Mouse (Mus musculus) heart, embryonic 14.5 days (tissue): ENCODE measurements around the gene Actg2. TPM values are rescaled to one million over a fixed set of nuclear protein-coding genes. Genes with fewer than 3 reads are reported as not detected.

Experiments
- ATAC-seq: fragments of 200-750 bp; cut with Nextera tagmentation; 2 replicates; pipeline ENCODE4 v1.8.0; 2017; ENCODE audit warnings: low read depth, moderate TSS enrichment; ENCODE audit not compliant: insufficient number of reproducible peaks, insufficient read depth, low FRiP score
- H3K27ac ChIP-seq, 2 experiments: fragments of 200-500 bp in 1 of 2; fragments of 300-500 bp in 1 of 2; sonication (generic) in 1 of 2; replicated peaks in 1 of 2; 2 replicates each; pipeline ENCODE4 v1.5.1; 2012 to 2014; ENCODE audit warnings: low read depth in 2 of 2, low read length in 2 of 2, control low read depth in 1 of 2, mild to moderate bottlenecking in 1 of 2, mixed read lengths in 1 of 2; ENCODE audit not compliant: control insufficient read depth in 1 of 2, insufficient read depth in 1 of 2
- H3K27me3 ChIP-seq: fragments of 300-500 bp; sonication (generic); 2 replicates; pipeline ENCODE4 v1.6.1; 2014; ENCODE audit warnings: mild to moderate bottlenecking, low read length, control low read depth; ENCODE audit not compliant: control insufficient read depth, insufficient read depth
- H3K36me3 ChIP-seq: fragments of 300-500 bp; sonication (generic); 2 replicates; pipeline ENCODE4 v1.6.1; 2014; ENCODE audit warnings: mild to moderate bottlenecking, control low read depth, low read length, mixed read lengths; ENCODE audit not compliant: control insufficient read depth, insufficient read depth
- H3K4me1 ChIP-seq, 2 experiments: fragments of 200-500 bp in 1 of 2; fragments of 300-500 bp in 1 of 2; sonication (generic) in 1 of 2; 2 replicates each; pipeline ENCODE4 v1.6.1; 2012 to 2014; ENCODE audit warnings: low read length in 2 of 2, control low read depth in 1 of 2, mixed read lengths in 1 of 2; ENCODE audit not compliant: control insufficient read depth in 2 of 2, insufficient read depth in 2 of 2
- H3K4me2 ChIP-seq: fragments of 300-500 bp; sonication (generic); 2 replicates; pipeline ENCODE4 v1.6.1; 2014; ENCODE audit warnings: mild to moderate bottlenecking, low read length
- H3K4me3 ChIP-seq, 2 experiments: fragments of 200-500 bp in 1 of 2; fragments of 300-500 bp in 1 of 2; sonication (generic) in 1 of 2; 2 replicates each; pipeline ENCODE4 v1.5.1; 2012 to 2014; ENCODE audit warnings: low read length in 2 of 2, mild to moderate bottlenecking in 2 of 2, control low read depth in 1 of 2, low read depth in 1 of 2, moderate library complexity in 1 of 2; ENCODE audit not compliant: control insufficient read depth in 1 of 2, insufficient read depth in 1 of 2
- H3K9ac ChIP-seq: fragments of 300-500 bp; sonication (generic); 2 replicates; pipeline ENCODE4 v1.6.1; 2014; ENCODE audit warnings: mild to moderate bottlenecking, low read length
- H3K9me3 ChIP-seq: fragments of 300-500 bp; sonication (generic); 2 replicates; pipeline ENCODE4 v1.6.1; 2016; ENCODE audit warnings: low read length, control low read depth; ENCODE audit not compliant: control insufficient read depth
- WGBS: fragments of 180-500 bp; shearing (Covaris S2); extraction: QIAGEN DNeasy Blood & Tissue Kit; methylation state at CpG from one replicate; pipeline ENCODE4 v1.1.7; 2014; 5-methylcytosine and 5-hydroxymethylcytosine counted together
- polyA plus RNA-seq: library from polyadenylated mRNA; unstranded; fragments of >200 nt; fragmentation: Nextera tagmentation; extraction: Ambion mirVana; gene quantifications from 2 replicates; pipeline ENCODE4 v1.2.1, GENCODE M21; 2014

Actg2 gene
- polyA plus RNA-seq, 1 experiment from 2014 or later = 12.2 TPM

GRCm38 (mm10) chr6:83488200-83488599 lies 47.9 kb downstream of the Actg2 start:
- Histone ChIP-seq H3K27me3 (no peaks in the 10 kb centered on the region), H3K27ac (no peak overlapping the region), H3K4me2 (no peak overlapping the region), H3K4me3 (no peak overlapping the region), H3K4me1 (0 out of 4 replicates have a peak, but pooled peaks cover 0 to 2% of the 10 kb centered on the region in 2 experiments), H3K9me3 (no peaks in the 10 kb centered on the region), H3K36me3 (peaks cover 84% of the 10 kb centered on the region), H3K9ac (no peak overlapping the region)
- WGBS = 92% methylated on average over 5 of the region's 5 CpGs
- ATAC-seq = no peak

DNA sequence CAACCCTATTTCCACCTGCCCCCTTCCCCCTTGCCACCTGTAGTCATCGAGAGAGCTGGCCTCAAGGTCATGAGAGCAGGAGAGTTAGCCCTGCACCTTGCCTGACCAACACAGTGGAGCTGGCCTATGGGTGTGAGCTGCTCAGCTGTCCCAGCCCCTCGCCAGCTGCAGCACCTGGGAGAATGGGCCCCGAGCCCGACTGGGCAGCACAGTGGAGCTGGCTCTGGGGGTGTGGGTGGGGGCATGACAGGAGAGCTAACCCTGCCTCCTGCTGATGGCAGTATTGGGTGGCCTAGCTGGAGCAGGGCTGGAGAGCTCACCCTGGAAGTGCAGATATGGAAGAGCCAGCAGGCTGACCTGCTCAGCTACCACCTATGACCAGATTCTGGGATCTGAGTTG lies 48.8 kb downstream of the Actg2 start:
- 0 out of 4 replicates have a peak, but pooled peaks cover 0 to 2% of the 10 kb centered on the region in 2 experiments for H3K4me1 ChIP-seq
- no peak overlapping the region for H3K4me3 ChIP-seq
- 84% methylated on average over 4 of the region's 4 CpGs for WGBS
- H3K36me3 ChIP-seq = peaks cover 86% of the 10 kb centered on the region
- no peak overlapping the region for H3K9ac ChIP-seq
- no peak for ATAC-seq
- no peak overlapping the region for H3K4me2 ChIP-seq
- H3K9me3 ChIP-seq = no peaks in the 10 kb centered on the region
- no peaks in the 10 kb centered on the region for H3K27me3 ChIP-seq
- no peak overlapping the region for H3K27ac ChIP-seq

DNA sequence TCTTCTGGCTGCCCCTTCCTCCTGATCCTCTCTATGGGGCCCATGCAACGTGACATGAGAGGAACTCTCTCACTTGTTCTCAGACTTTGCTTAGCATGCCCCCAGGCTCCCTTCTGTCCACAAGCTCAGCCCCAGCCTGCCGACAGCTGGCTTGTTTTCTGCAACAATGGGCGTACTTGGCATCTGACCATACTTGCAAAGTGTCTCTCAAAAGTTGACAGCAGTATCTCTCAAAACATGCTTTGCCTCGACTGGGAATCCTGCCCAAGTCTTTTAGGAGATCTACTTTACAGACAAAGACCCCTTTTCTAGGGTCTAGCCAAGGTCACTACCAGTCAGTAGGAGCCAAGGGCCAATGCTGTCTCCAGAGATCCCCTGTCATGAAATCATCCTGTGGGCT lies 50.2 kb downstream of the Actg2 start:
- Histone ChIP-seq H3K9ac (no peak overlapping the region), H3K9me3 (no peaks in the 10 kb centered on the region), H3K27ac (peak overlapping the region in 1 of 2 experiments; percentile 10; a peak in 1 of 4 replicates), H3K4me1 (0 out of 4 replicates have a peak, but pooled peaks cover 0 to 2% of the 10 kb centered on the region in 2 experiments), H3K36me3 (peaks cover 93% of the 10 kb centered on the region), H3K27me3 (no peaks in the 10 kb centered on the region), H3K4me3 (no peak overlapping the region), H3K4me2 (no peak overlapping the region)
- WGBS = 45% methylated on average over 4 of the region's 4 CpGs
- no peak for ATAC-seq

DNA sequence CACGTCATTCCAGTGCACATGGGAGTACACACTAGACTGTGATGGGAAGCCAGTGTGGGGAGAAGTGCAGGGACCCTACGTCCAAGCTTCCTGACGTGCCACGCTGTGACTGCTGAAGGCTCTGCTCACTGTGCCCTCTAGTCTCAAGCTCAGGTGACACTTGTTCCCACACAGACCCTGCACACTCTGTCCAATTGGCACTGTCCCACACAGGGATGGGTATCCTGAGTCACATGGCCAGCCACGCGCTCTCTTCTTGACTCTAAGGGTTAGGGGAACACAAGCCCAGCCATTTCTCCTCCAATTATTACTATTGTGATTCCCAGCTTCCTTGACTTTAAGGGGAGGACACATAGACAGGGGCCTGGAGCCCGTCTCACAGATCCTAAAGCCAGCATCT lies 52.3 kb downstream of the Actg2 start:
- Histone ChIP-seq H3K27ac (no peak overlapping the region), H3K4me1 (0 out of 4 replicates have a peak, but pooled peaks cover 0 to 2% of the 10 kb centered on the region in 2 experiments), H3K9me3 (no peaks in the 10 kb centered on the region), H3K9ac (no peak overlapping the region), H3K27me3 (no peaks in the 10 kb centered on the region), H3K4me2 (no peak overlapping the region), H3K36me3 (peaks cover 93% of the 10 kb centered on the region), H3K4me3 (no peak overlapping the region)
- 94% methylated on average over 7 of the region's 7 CpGs for WGBS
- no peak for ATAC-seq

DNA sequence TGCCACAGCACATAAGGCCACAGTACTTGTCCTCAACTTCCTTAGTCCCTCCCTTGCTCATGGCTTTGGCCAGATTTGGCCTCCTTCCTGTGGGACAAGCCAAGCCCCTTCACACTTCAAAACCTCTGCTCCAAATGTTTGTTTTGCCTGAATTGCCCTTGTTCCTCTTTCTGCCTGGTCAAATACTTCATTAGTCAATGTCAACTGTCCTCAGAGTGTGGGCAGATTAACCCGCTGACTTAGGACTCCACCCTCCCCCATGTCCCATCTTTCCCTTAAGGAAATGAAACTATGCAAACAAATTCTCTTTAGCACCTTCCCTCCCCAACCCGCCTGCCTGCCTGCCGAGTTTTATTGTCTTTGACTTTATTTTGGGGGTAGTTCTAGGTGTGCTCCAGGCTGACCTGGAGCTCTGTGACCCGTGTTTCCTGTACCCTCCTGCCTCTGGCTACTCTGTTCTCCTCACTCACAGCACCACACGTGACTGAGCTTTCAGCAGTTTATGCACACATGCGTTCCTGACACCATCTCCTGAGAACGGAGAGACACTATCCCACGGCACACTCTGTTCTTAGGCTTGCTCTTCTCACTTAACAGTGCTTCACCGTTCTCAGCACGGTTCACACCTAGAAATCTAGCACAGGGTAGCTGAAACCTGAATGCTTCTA lies 53.5 kb downstream of the Actg2 start:
- Histone ChIP-seq H3K27ac (no peak overlapping the region), H3K4me2 (no peak overlapping the region), H3K9me3 (no peaks in the 10 kb centered on the region), H3K4me3 (no peak overlapping the region), H3K9ac (no peak overlapping the region), H3K27me3 (no peaks in the 10 kb centered on the region), H3K4me1 (0 out of 4 replicates have a peak, but pooled peaks cover 0 to 2% of the 10 kb centered on the region in 2 experiments), H3K36me3 (peaks cover 82% of the 10 kb centered on the region)
- no peak for ATAC-seq
- WGBS = 58% methylated on average over 10 of the region's 10 CpGs

DNA sequence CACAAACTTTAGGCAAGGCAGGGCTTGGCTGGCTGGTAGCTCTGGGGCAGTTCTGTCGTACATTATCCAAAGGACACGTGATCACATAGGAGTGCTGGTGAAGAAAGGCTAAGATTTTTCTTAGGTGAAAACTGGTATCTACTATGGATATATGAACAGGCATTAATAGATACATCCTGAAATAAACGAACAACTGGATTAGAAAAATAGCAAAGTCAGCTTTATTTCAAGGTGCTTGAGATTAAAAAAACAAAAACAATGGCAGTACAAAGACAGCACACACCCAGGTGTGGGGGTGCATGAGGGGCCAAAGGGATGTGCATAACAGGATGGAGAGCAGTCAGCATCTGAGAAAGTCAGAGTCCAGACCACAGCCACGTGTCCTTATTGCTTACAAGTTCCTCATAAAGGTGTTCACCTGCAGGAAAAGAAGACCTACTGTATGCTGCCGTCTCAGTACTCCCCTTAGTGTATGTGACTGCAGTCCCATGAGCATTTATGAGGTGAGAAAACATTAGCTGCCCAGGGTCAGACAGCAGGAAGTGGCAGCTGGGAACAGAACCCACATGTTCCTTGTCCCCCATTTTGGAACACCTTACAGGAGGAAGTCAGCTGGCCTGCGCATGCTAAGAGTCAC lies 55.9 kb downstream of the Actg2 start:
- Histone ChIP-seq H3K27ac (no peak overlapping the region), H3K4me3 (no peak overlapping the region), H3K4me2 (no peak overlapping the region), H3K27me3 (no peaks in the 10 kb centered on the region), H3K9ac (no peak overlapping the region), H3K9me3 (no peaks in the 10 kb centered on the region), H3K4me1 (peaks cover 0 to 2% of the 10 kb centered on the region in 2 experiments; a peak in 1 of 4 replicates), H3K36me3 (peaks cover 59% of the 10 kb centered on the region)
- no peak for ATAC-seq
- WGBS = 89% methylated on average over 6 of the region's 6 CpGs

DNA sequence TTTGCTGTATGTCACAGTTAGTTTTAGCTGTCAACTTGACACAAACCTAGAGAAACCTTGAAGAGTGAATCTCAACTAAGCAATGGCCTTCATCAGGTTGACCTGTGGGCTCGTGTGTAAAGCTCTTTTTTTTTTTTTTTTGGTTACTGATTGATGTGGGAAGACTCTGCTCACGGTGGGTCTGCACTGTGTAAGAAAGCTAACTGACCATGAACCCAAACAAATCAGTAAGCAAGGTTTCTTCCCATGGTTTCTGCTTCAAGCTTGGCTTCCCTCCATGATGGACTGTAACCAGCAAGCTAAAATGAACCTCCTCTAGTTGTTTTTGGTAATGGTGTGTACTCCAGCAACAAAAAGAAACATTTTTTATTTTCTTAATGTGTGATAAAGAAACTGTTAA lies 56.9 kb downstream of the Actg2 start:
- H3K27ac ChIP-seq = no peak overlapping the region
- 65% methylated on average over 2 of the region's 2 CpGs for WGBS
- no peak for ATAC-seq
- no peak overlapping the region for H3K4me2 ChIP-seq
- peaks cover 49% of the 10 kb centered on the region for H3K36me3 ChIP-seq
- H3K4me1 ChIP-seq = peaks cover 0 to 3% of the 10 kb centered on the region in 2 experiments; a peak in 1 of 4 replicates
- no peak overlapping the region for H3K9ac ChIP-seq
- H3K27me3 ChIP-seq = no peaks in the 10 kb centered on the region
- no peaks in the 10 kb centered on the region for H3K9me3 ChIP-seq
- H3K4me3 ChIP-seq = no peak overlapping the region
